ENCODE assay signal across 16 mouse cellular contexts in the genomic region with DNA sequence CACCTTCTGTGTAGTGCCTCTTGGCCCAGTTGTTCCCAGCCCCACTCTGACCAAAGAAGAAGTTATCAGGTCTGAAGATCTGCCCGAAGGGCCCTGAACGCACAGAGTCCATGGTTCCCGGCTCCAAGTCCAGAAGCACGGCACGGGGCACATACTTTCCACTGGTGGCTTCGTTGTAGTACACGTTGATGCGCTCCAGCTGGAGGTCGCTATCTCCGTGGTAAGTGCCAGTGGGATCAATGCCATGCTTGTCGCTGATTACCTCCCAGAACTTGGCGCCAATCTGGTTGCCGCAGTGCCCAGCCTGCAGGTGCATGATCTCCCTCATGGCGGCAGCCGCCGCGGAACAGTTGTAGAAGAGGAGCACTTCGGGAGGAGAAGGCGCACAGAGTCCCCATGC. TPM values are rescaled to one million over a fixed set of nuclear protein-coding genes. Genes with fewer than 3 reads are reported as not detected.
"Had no signal": no experiment of that assay in that cellular context is flagged by ENCODE, and none has a peak within 500 bp of the region (broad histone marks: within the 10 kb centered on the region; RNA-seq: fewer than 3 reads in every experiment).

No protein-coding gene starts in this region.

- ATAC-seq: hindbrain, embryonic 16.5 days; inflammation-experienced regulatory T-cells, adult 6 months; intestine, embryonic 15.5 days; intestine, postnatal 0 days had no signal

- DNase-seq: gastrocnemius, postnatal 25 days; heart, adult 18-20 months; heart, postnatal 14 days; heart, postnatal 4 days; kidney, adult 18-20 months; kidney, adult 9 months; kidney, postnatal 14 days; kidney, postnatal 36 days; liver; liver, embryonic 13.5 days had no signal

RNA-seq across cellular contexts. Expression of a gene that starts 7.8 kb away (rescaled TPM):
- total RNA-seq: heart, postnatal 4 days had no signal
- polyA plus RNA-seq: heart, embryonic 13.5 days; large intestine, adult 2 months had no signal
